Mouse (Mus musculus): ENCODE results near the gene P2rx6.

- TF ChIP-seq CTCF (conservative IDR thresholded peaks at IDR 0.05; ENCODE audit: low read length), result no peak
- no peak for TF ChIP-seq NANOG (IDR thresholded peaks at IDR 0.05; ENCODE audit: borderline replicate concordance, low read length)
- no peak for TF ChIP-seq POU5F1 (IDR thresholded peaks at IDR 0.05; ENCODE audit: borderline replicate concordance, low read length)
These were observed 14.5 kb downstream of the P2rx6 start for GRCm38 (mm10) chr16:17575870-17576824.

Data from E14TG2a.4 (cell line).